In genomic region chr6:23106373-23106772, GRCm38 (mm10) we compare ENCODE assay signal across 25 mouse cellular contexts.
"Had no signal": no experiment of that assay in that cellular context is flagged by ENCODE, and none has a peak within 500 bp of the region (broad histone marks: within the 10 kb centered on the region; RNA-seq: fewer than 3 reads in every experiment).

No protein-coding gene starts in this region.

- H3K27ac ChIP-seq: heart, adult 2 months; heart, embryonic 13.5 days; heart, embryonic 15.5 days; hindbrain, embryonic 13.5 days; hindbrain, embryonic 15.5 days; hindbrain, postnatal 0 days; kidney, embryonic 15.5 days; kidney, postnatal 0 days; limb, embryonic 13.5 days had no signal

- DNase-seq: forebrain, postnatal 0 days; gastrocnemius, postnatal 14 days; gastrocnemius, postnatal 36 days; heart, adult 11 months; heart, adult 2 months; heart, postnatal 14 days; heart, postnatal 36 days; kidney, adult 11 months; kidney, adult 2 months; kidney, adult 9 months; kidney, postnatal 14 days; kidney, postnatal 36 days; layer of hippocampus, adult 9-11 months; layer of hippocampus, postnatal 36 days; left cerebral cortex, postnatal 4 days had no signal

- H3K27me3 ChIP-seq: heart, embryonic 13.5 days; heart, embryonic 15.5 days; hindbrain, embryonic 13.5 days; hindbrain, embryonic 15.5 days; kidney, embryonic 15.5 days; limb, embryonic 13.5 days had no signal

- H3K36me3 ChIP-seq: heart, embryonic 13.5 days; heart, embryonic 15.5 days; hindbrain, embryonic 13.5 days; hindbrain, embryonic 15.5 days; kidney, embryonic 15.5 days; limb, embryonic 13.5 days had no signal

- H3K4me1 ChIP-seq: heart, embryonic 15.5 days; hindbrain, embryonic 13.5 days; hindbrain, embryonic 15.5 days; kidney, embryonic 15.5 days; limb, embryonic 13.5 days had no signal

- ATAC-seq: forebrain, postnatal 0 days; hindbrain, postnatal 0 days; intestine, embryonic 16.5 days had no signal

- H3K4me2 ChIP-seq: heart, embryonic 11.5 days; heart, embryonic 13.5 days; heart, embryonic 15.5 days; hindbrain, embryonic 13.5 days; hindbrain, embryonic 15.5 days; kidney, embryonic 15.5 days; limb, embryonic 13.5 days had no signal

- H3K9me3 ChIP-seq: heart, embryonic 13.5 days; heart, embryonic 15.5 days; hindbrain, embryonic 13.5 days; hindbrain, embryonic 15.5 days; kidney, embryonic 15.5 days; limb, embryonic 13.5 days had no signal

- H3K9ac ChIP-seq: forebrain, postnatal 0 days; heart, embryonic 13.5 days; heart, embryonic 15.5 days; hindbrain, embryonic 13.5 days; hindbrain, embryonic 15.5 days; kidney, embryonic 15.5 days; limb, embryonic 13.5 days had no signal

- H3K4me3 ChIP-seq: heart, adult 2 months; heart, embryonic 13.5 days; heart, embryonic 15.5 days; hindbrain, embryonic 13.5 days; hindbrain, embryonic 15.5 days; kidney, embryonic 15.5 days; limb, embryonic 13.5 days had no signal
